Mouse (Mus musculus) lung, postnatal 0 days (tissue): ENCODE data around the gene Sertad3. TPM values are rescaled to one million over a fixed set of nuclear protein-coding genes. Genes with fewer than 3 reads are reported as not detected.
A peak's percentile ranks its signal among the peaks of the same experiment; 100 is the strongest.

ENCODE experiments used
- ATAC-seq: fragments of 200-750 bp; cut with Nextera tagmentation; 2 replicates; pipeline ENCODE4 v1.8.0; 2017; ENCODE audit warnings: moderate library complexity
- DNase-seq: peaks from one replicate; pipeline ENCODE4 v3.0.0-alpha.2; 2016; ENCODE audit warnings: low spot score
- H3K27ac ChIP-seq: fragments of 300-500 bp; sonication (generic); 2 replicates; pipeline ENCODE4 v1.5.1; 2014; ENCODE audit warnings: antibody characterized with exemption, mild to moderate bottlenecking, low read length, mixed read lengths
- H3K27me3 ChIP-seq: fragments of 300-500 bp; sonication (generic); replicated peaks from 2 replicates; pipeline ENCODE4 v1.6.1; 2014; ENCODE audit warnings: low read length, mixed read lengths; ENCODE audit not compliant: insufficient read depth
- H3K36me3 ChIP-seq: fragments of 300-500 bp; sonication (generic); 2 replicates; pipeline ENCODE4 v1.6.1; 2014; ENCODE audit warnings: low read length, mixed read lengths; ENCODE audit not compliant: insufficient read depth
- H3K4me1 ChIP-seq: fragments of 300-500 bp; sonication (generic); 2 replicates; pipeline ENCODE4 v1.6.1; 2014; ENCODE audit warnings: antibody characterized with exemption, low read depth, low read length, mixed read lengths; ENCODE audit not compliant: insufficient read depth
- H3K4me2 ChIP-seq: fragments of 300-500 bp; sonication (generic); replicated peaks from 2 replicates; pipeline ENCODE4 v1.6.1; 2014; ENCODE audit warnings: low read depth, mild to moderate bottlenecking, low read length, moderate library complexity, mixed read lengths
- H3K4me3 ChIP-seq: fragments of 300-500 bp; sonication (generic); 2 replicates; pipeline ENCODE4 v1.5.1; 2014; ENCODE audit warnings: low read depth, low read length
- H3K9ac ChIP-seq: fragments of 300-500 bp; sonication (generic); replicated peaks from 2 replicates; pipeline ENCODE4 v1.6.1; 2014; ENCODE audit warnings: low read depth, mild to moderate bottlenecking
- H3K9me3 ChIP-seq: fragments of 300-500 bp; sonication (generic); 2 replicates; pipeline ENCODE4 v1.6.1; 2016; ENCODE audit warnings: low read length, mixed read lengths
- CTCF ChIP-seq: IDR thresholded peaks from 2 replicates; pipeline ENCODE4 v1.5.1; 2016; ENCODE audit warnings: antibody characterized with exemption, mild to moderate bottlenecking
- EP300 ChIP-seq: IDR thresholded peaks from 2 replicates; pipeline ENCODE4 v1.6.1; 2016; ENCODE audit warnings: antibody characterized with exemption, mild to moderate bottlenecking, control low read depth
- WGBS: fragments of 180-500 bp; shearing (Covaris S2); extraction: QIAGEN DNeasy Blood & Tissue Kit; methylation state at CpG from one replicate; pipeline ENCODE4 v1.1.7; 2014; 5-methylcytosine and 5-hydroxymethylcytosine counted together
- polyA plus RNA-seq: library from polyadenylated mRNA; unstranded; fragments of >200 nt; fragmentation: Nextera tagmentation; extraction: Ambion mirVana; gene quantifications from 2 replicates; pipeline ENCODE4 v1.2.1, GENCODE M21; 2015

The Sertad3 gene
- polyA plus RNA-seq, 1 experiment from 2014 or later = 33.0 TPM

DNA sequence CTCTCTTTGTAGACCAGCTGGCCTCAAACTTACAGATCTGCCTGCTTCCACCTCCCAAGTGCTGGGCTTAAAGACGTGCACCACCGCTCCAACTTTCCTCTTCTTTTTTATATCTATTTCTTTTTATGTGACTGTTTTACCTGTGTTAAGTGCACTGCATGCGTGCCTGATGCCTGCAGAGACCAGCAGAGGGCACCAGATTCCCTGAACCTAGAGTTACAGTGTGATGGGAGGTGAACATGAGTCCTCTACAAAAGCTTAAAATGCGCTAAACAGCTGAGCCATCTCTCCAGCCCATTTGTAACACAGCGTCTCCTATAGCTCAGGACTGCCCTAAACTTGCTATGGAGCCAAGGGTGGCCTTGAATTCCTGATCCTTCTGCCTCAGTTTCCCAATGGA is 36.0 kb upstream of the Sertad3 start:
- 57% methylated on average over 5 of the region's 5 CpGs for whole genome bisulfite sequencing
- DNase-seq = peak; percentile 16
- no peak for ATAC-seq
- Histone ChIP-seq H3K27ac (no peak overlapping the region), H3K27me3 (no peaks in the 10 kb centered on the region), H3K4me2 (no peak overlapping the region), H3K4me3 (no peak overlapping the region), H3K36me3 (no peaks in the 10 kb centered on the region), H3K9me3 (no peaks in the 10 kb centered on the region), H3K9ac (no peak overlapping the region), H3K4me1 (no peaks in the 10 kb centered on the region)
- no peak for TF ChIP-seq EP300
- TF ChIP-seq CTCF = peak; percentile 68

DNA sequence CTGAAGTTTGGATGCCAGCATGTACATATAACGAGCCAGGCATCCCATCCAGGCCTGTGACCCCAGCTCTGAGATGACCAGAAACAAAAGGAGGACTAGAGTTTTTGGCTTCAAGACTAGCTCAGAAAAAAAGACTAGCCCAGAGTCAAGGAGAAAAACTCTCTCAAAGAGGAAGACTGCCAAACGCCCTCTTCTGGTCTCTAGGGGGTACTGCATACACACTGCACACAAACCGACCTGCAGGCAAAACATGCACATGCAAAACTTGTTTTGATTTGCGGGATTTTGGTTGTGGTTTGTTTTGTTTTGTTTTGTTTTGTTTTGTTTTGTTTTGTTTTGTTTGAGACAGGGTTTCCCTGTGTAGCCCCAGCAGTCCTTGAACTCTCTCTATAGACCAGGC is 33.6 kb upstream of the Sertad3 start:
- Histone ChIP-seq H3K4me3 (no peak overlapping the region), H3K27ac (no peak overlapping the region), H3K9ac (no peak overlapping the region), H3K27me3 (no peaks in the 10 kb centered on the region), H3K9me3 (no peaks in the 10 kb centered on the region), H3K4me2 (no peak overlapping the region), H3K4me1 (no peaks in the 10 kb centered on the region), H3K36me3 (no peaks in the 10 kb centered on the region)
- DNase-seq = no peak
- TF ChIP-seq EP300 = no peak
- TF ChIP-seq CTCF = peak; percentile 36
- ATAC-seq = no peak
- WGBS = 77% methylated on average over 4 of the region's 4 CpGs

DNA sequence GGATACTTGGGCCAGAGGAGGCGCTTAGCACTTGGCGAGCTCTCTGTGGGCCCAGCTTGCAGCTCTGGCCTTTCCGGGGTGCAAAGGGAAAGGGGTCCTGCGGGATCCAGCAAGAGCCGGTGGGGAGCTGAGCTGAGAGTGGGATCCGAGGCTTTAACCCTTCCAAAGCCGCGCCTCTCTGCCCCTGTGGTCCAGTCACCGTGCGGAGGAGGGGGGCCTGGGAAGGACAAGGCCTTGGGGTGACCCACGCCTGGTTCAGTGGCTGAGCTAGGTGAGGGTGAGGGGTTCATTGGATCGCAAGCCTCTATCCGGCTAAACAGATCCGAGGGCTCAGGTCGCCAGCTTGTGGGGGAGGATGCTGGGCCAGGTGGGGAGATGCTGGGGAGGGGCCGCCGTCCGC is 27.5 kb upstream of the Sertad3 start:
- H3K36me3 ChIP-seq = no peaks in the 10 kb centered on the region
- H3K9me3 ChIP-seq = no peaks in the 10 kb centered on the region
- TF ChIP-seq CTCF (no peak), EP300 (no peak)
- H3K4me3 ChIP-seq = peak overlapping the region; percentile 39
- ATAC-seq (no peak), DNase-seq (no peak)
- H3K4me2 ChIP-seq = peak overlapping the region; percentile 87
- H3K4me1 ChIP-seq = peaks cover 2% of the 10 kb centered on the region; the same call in 1 of the 2 replicates
- no peak overlapping the region for H3K27ac ChIP-seq
- no peak overlapping the region for H3K9ac ChIP-seq
- H3K27me3 ChIP-seq = 0 out of 2 replicates have a peak, but pooled peaks cover 7% of the 10 kb centered on the region
- 6% methylated on average over 14 of the region's 18 CpGs for WGBS

DNA sequence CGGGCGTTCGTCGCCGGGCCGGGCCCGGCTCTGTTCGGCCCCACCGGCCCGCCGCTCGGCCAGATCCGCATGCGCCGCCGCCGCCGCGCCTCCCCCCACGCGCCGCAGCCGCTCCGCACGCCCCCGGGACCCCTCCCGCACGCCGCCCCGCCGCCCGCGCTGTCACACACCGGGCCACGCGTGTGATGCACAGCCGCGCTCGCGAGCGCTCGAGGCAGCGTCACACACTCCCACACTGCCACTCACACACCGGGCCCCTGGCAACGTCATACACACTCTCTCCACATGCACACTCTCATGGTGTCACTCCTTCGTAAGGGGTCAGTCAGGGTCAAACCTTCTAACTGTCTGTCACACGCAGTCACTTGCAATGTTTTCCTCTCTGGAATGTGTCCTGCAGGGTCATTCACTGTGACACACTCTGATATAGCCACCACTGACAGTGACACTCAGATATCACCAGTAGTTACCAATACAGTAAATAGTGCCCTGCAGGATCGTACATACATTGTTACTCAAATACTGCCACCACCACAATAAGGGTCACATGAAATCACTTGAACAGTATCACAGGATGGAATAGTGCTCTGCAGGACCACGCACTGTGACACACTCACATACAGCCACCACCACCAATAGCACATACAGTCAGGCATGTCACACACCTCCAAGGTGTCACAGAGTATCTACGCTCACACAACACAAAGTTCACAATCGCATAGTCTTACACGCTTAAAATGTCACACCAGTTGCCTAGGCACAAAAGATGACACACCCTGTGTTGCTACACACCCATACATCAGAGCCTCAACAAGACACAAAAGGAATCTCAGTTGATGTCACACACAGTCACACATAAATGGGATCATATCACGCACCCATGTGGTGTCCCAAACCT is 26.8 kb upstream of the Sertad3 start:
- peak overlapping the region; percentile 60 for H3K4me3 ChIP-seq
- no peak for TF ChIP-seq CTCF
- TF ChIP-seq EP300 = no peak
- peaks cover 2% of the 10 kb centered on the region; the same call in 1 of the 2 replicates for H3K4me1 ChIP-seq
- DNase-seq = peak; percentile 38
- ATAC-seq = no peak; the same call in 1 of the 2 replicates
- no peak overlapping the region for H3K9ac ChIP-seq
- H3K4me2 ChIP-seq = peak overlapping the region; percentile 95
- H3K27me3 ChIP-seq = 0 out of 2 replicates have a peak, but pooled peaks cover 7% of the 10 kb centered on the region
- H3K9me3 ChIP-seq = no peaks in the 10 kb centered on the region
- no peak overlapping the region for H3K27ac ChIP-seq
- WGBS = 8% methylated on average over 36 of the region's 53 CpGs
- no peaks in the 10 kb centered on the region for H3K36me3 ChIP-seq

DNA sequence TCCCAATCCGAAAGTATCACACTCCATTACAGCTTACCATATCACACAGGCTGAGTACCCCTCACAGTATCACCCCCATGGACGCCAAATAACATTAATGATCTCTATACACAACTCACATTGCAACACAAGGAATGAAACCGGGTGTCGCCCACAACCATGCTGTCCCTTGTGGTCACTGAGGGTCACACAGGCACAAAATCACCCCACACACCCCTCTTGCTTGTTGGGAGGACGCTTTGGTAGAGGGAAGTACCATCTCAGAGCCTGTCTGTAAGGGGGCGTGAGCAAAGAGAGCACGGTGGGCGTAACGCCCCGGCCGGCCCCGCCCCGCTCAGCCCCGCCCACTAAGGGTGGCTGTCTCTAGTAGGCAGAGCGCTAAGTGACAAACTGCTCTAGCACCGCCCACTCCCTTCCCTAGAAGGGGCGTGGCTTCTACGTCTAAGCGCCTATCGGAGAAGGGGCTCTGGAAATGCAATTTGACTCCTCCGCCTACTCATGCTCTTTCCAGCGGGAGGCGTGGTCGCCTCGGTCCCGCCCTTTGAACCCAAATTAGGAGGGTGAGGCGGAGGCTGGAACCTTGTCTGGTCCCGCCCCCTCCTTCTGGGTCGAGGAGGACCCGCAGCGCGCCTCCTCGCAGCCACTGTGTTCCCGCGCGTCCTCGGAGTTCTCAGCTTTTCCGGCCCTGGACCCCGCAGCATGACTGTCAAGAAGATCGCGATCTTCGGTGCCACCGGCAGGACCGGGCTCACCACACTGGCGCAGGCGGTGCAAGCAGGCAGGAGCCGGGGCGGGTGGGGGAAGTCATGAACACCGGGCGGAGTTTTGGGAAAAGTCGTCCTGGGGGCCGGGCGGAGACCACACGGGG is 25.9 kb upstream of the Sertad3 start, which contains the start of the genes Sptbn4 and Blvrb:
TSS of gene Sptbn4 (minus strand) at position 268 of the 868 bp plus-strand sequence.
TSS of gene Blvrb (plus strand) at position 560 of the 868 bp plus-strand sequence.
- peak; percentile 95 for ATAC-seq
- Histone ChIP-seq H3K27ac (no peak within 1 kb of the TSS), H3K9ac (peak within 1 kb of the TSS; percentile 54), H3K9me3 (no peaks in the 10 kb centered on the region), H3K27me3 (0 out of 2 replicates have a peak, but pooled peaks cover 7% of the 10 kb centered on the region), H3K4me3 (peak within 1 kb of the TSS; percentile 60), H3K4me1 (peaks cover 2% of the 10 kb centered on the region; the same call in 1 of the 2 replicates), H3K4me2 (peak within 1 kb of the TSS; percentile 95), H3K36me3 (no peaks in the 10 kb centered on the region)
- 2% methylated on average over 51 of the region's 54 CpGs for WGBS
- TF ChIP-seq CTCF (peak; percentile 56), EP300 (no peak)
- DNase-seq = peak; percentile 100
